9 mouse cellular contexts compared by ENCODE assay signal in genomic region chr2:168712199-168713176, GRCm38 (mm10). TPM values are rescaled to one million over a fixed set of nuclear protein-coding genes. Genes with fewer than 3 reads are reported as not detected.
DNase-seq lines count a peak whose midpoint lies in the region; ATAC-seq and TF ChIP-seq lines count a peak whose summit lies in the region.
"Had no signal": no experiment of that assay in that cellular context is flagged by ENCODE, and none has a peak within 500 bp of the region (broad histone marks: within the 10 kb centered on the region; RNA-seq: fewer than 3 reads in every experiment).

No protein-coding gene starts in this region.

- no peaks in the 10 kb centered on the region for H3K27me3 ChIP-seq in forebrain, embryonic 10.5 days (ENCODE audit: poor library complexity, severe bottlenecking)
- no peaks in the 10 kb centered on the region for H3K27me3 ChIP-seq in forebrain, postnatal 0 days (ENCODE audit: insufficient read depth, low read length)
- no peaks in the 10 kb centered on the region for H3K27me3 ChIP-seq in limb, embryonic 14.5 days (ENCODE audit: control insufficient read depth, insufficient read depth, low read length)

- no peak for TF ChIP-seq CTCF in forebrain, postnatal 0 days (IDR thresholded peaks at IDR 0.05; ENCODE audit: low read depth)

- no peak for DNase-seq in forebrain, embryonic 10.5 days (ENCODE audit: extremely low spot score, low spot score)
- DNase-seq in forebrain, postnatal 0 days: no peak
- DNase-seq in left cerebral cortex, postnatal 25 days (ENCODE audit: low spot score in 2 of 2): peak; percentile 32 to 57
- DNase-seq in left cerebral cortex, postnatal 10 days (ENCODE audit: extremely low spot score in 1 of 2, low spot score in 2 of 2): no peak
- DNase-seq in cerebellum, postnatal 10 days: peak; percentile 44 to 51
- no peak for DNase-seq in limb, embryonic 14.5 days (ENCODE audit: low spot score)
- no peak for DNase-seq in embryo, embryonic 10.5 days (ENCODE audit: low spot score)
- DNase-seq: kidney, postnatal 36 days had no signal

- H3K36me3 ChIP-seq in forebrain, embryonic 10.5 days (replicated peaks): no peaks in the 10 kb centered on the region
- H3K36me3 ChIP-seq in forebrain, postnatal 0 days (ENCODE audit: insufficient read depth): peaks cover 21% of the 10 kb centered on the region
- peaks cover 11% of the 10 kb centered on the region for H3K36me3 ChIP-seq in limb, embryonic 14.5 days (ENCODE audit: control insufficient read depth, insufficient read depth, low read length)

- no peak overlapping the region for H3K4me3 ChIP-seq in forebrain, embryonic 10.5 days
- no peak overlapping the region for H3K4me3 ChIP-seq in forebrain, postnatal 0 days (ENCODE audit: low read depth, low read length)
- H3K4me3 ChIP-seq in limb, embryonic 14.5 days (replicated peaks; ENCODE audit: low read length): no peak overlapping the region

- H3K27ac ChIP-seq in forebrain, embryonic 10.5 days: peak overlapping the region; percentile 32; the same call in 1 of the 2 replicates
- no peak overlapping the region for H3K27ac ChIP-seq in forebrain, postnatal 0 days (ENCODE audit: low read depth, low read length)
- H3K27ac ChIP-seq in limb, embryonic 14.5 days (replicated peaks; ENCODE audit: low read depth, low read length): no peak overlapping the region

- ATAC-seq in forebrain, postnatal 0 days: no peak
- peak; percentile 53; the same call in 1 of the 2 replicates for ATAC-seq in limb, embryonic 14.5 days (ENCODE audit: low FRiP score, low read depth)
- no peak for ATAC-seq in erythroid progenitor cell, adult 5-6 weeks (replicated peaks; ENCODE audit: low FRiP score, poor library complexity, severe bottlenecking)

- H3K9me3 ChIP-seq in forebrain, embryonic 10.5 days: no peaks in the 10 kb centered on the region
- no peaks in the 10 kb centered on the region for H3K9me3 ChIP-seq in forebrain, postnatal 0 days (ENCODE audit: low read length)
- H3K9me3 ChIP-seq in limb, embryonic 14.5 days (ENCODE audit: control insufficient read depth, low read length): no peaks in the 10 kb centered on the region

- no peak for TF ChIP-seq POLR2A in limb, embryonic 14.5 days (IDR thresholded peaks at IDR 0.05; ENCODE audit: borderline replicate concordance, extremely low read depth, insufficient read depth, insufficient read length)

- 84% methylated on average over 20 of the region's 20 CpGs for WGBS in forebrain, embryonic 10.5 days
- 78% methylated on average over 20 of the region's 20 CpGs for WGBS in forebrain, postnatal 0 days
- 73% methylated on average over 20 of the region's 20 CpGs for WGBS in limb, embryonic 14.5 days

- H3K4me2 ChIP-seq in forebrain, postnatal 0 days (ENCODE audit: low read depth): no peak overlapping the region
- H3K4me2 ChIP-seq in limb, embryonic 14.5 days (replicated peaks; ENCODE audit: low read depth, low read length, severe bottlenecking): no peak overlapping the region

- no peak overlapping the region for H3K9ac ChIP-seq in forebrain, postnatal 0 days
- peak overlapping the region; percentile 16; the same call in 1 of the 2 replicates for H3K9ac ChIP-seq in limb, embryonic 14.5 days (ENCODE audit: low read depth, low read length, severe bottlenecking)

- peaks cover 19% of the 10 kb centered on the region for H3K4me1 ChIP-seq in forebrain, embryonic 10.5 days
- no peaks in the 10 kb centered on the region for H3K4me1 ChIP-seq in forebrain, postnatal 0 days (ENCODE audit: insufficient read depth)
- H3K4me1 ChIP-seq in limb, embryonic 14.5 days (ENCODE audit: control insufficient read depth, insufficient read depth, low read length): no peaks in the 10 kb centered on the region

- intact Hi-C loops in left cerebral cortex, postnatal 25 days (cut with DNase I): no loop called here
- intact Hi-C loops in left cerebral cortex, postnatal 10 days (cut with DNase I): no loop called here

RNA-seq across cellular contexts. Expression of gene Atp9a, which starts 29.7 kb away (rescaled TPM):
- polyA plus RNA-seq in forebrain, embryonic 10.5 days (2016; fragmentation: Nextera tagmentation; extraction: Ambion mirVana): 8.7 and 9.0 TPM in 2 replicates
- total RNA-seq in forebrain, postnatal 0 days (2014; rRNA removed): 397 and 497 TPM in 2 replicates
- 124 and 143 TPM in 2 replicates for polyA plus RNA-seq in forebrain, postnatal 0 days (2015; fragmentation: Nextera tagmentation; extraction: Ambion mirVana)
- 100 to 1,000 TPM; 405 to 417 TPM for total RNA-seq in left cerebral cortex, postnatal 25 days (2021)
- 100 to 1,000 TPM; 486 to 487 TPM for total RNA-seq in left cerebral cortex, postnatal 10 days (2021)
- polyA plus RNA-seq in limb, embryonic 14.5 days (2012; rRNA removed): 53.6 and 66.8 TPM in 2 replicates
- 28.0 and 31.2 TPM in 2 replicates for polyA plus RNA-seq in limb, embryonic 14.5 days (2014; fragmentation: Nextera tagmentation; extraction: Ambion mirVana)
- total RNA-seq in erythroid progenitor cell, adult 5-6 weeks (2015; ENCODE audit: low replicate concordance): not detected in 2 replicates
- total RNA-seq in erythroid progenitor cell, adult 5-6 weeks (2017; ENCODE audit: low replicate concordance): 0.13 TPM in 1 of 2 replicates, not detected in the other

RNA-seq across cellular contexts. Expression of gene Sall4, which starts 55.3 kb away (rescaled TPM):
- 35.3 and 39.1 TPM in 2 replicates for polyA plus RNA-seq in forebrain, embryonic 10.5 days (2016; fragmentation: Nextera tagmentation; extraction: Ambion mirVana)
- 0.10 and 0.31 TPM in 2 replicates for total RNA-seq in forebrain, postnatal 0 days (2014; rRNA removed)
- 0.05 and 0.06 TPM in 2 replicates for polyA plus RNA-seq in forebrain, postnatal 0 days (2015; fragmentation: Nextera tagmentation; extraction: Ambion mirVana)
- total RNA-seq in left cerebral cortex, postnatal 25 days (2021): under 1 TPM; 0.25 to 0.32 TPM
- under 1 TPM in 1 of 2 experiments, not detected in 1; 0.47 TPM for total RNA-seq in left cerebral cortex, postnatal 10 days (2021)
- polyA plus RNA-seq in limb, embryonic 14.5 days (2012; rRNA removed): 0.24 and 0.31 TPM in 2 replicates
- 0.34 and 1.2 TPM in 2 replicates for polyA plus RNA-seq in limb, embryonic 14.5 days (2014; fragmentation: Nextera tagmentation; extraction: Ambion mirVana)
- not detected in 2 replicates for total RNA-seq in erythroid progenitor cell, adult 5-6 weeks (2015; ENCODE audit: low replicate concordance)
- not detected in 2 replicates for total RNA-seq in erythroid progenitor cell, adult 5-6 weeks (2017; ENCODE audit: low replicate concordance)

Comparison
In these comparisons a context has a peak if more than half of its experiments do, and no peak if none do; other contexts are left out.
1. DNase-seq: peak in left cerebral cortex, postnatal 25 days (2 of 2) and cerebellum, postnatal 10 days (2 of 2); none in forebrain, embryonic 10.5 days (single experiment), forebrain, postnatal 0 days (single experiment), left cerebral cortex, postnatal 10 days (0 of 2), limb, embryonic 14.5 days (single experiment) and embryo, embryonic 10.5 days (single experiment).
2. RNA of gene Atp9a, which starts 29.7 kb away (total RNA-seq): 397 to 497 TPM in forebrain, postnatal 0 days, 486 to 487 TPM in left cerebral cortex, postnatal 10 days and 405 to 417 TPM in left cerebral cortex, postnatal 25 days; 0.13 TPM in erythroid progenitor cell, adult 5-6 weeks; every median in the first group is over 100 times any median in the second.